Mouse (Mus musculus) macrophage (primary cell): ENCODE measurements around the gene Kcnk4. TPM values are rescaled to one million over a fixed set of nuclear protein-coding genes. Genes with fewer than 3 reads are reported as not detected.
"Not testable (repeated sequence)": the region's sequence is repeated elsewhere in the genome, so short reads cannot be mapped to it uniquely, and the experiment has no call there.

ENCODE experiments used
- H3K27ac ChIP-seq: fragments of 350-480 bp; formaldehyde crosslinking; 2 replicates; pipeline ENCODE4 v1.9.0; 2021
- H3K36me3 ChIP-seq: fragments of 350-480 bp; formaldehyde crosslinking; 2 replicates; pipeline ENCODE4 v1.9.0; 2021; ENCODE audit errors: inconsistent target
- H3K4me3 ChIP-seq: fragments of 350-480 bp; formaldehyde crosslinking; 2 replicates; pipeline ENCODE4 v1.9.0; 2021; ENCODE audit errors: inconsistent target
- H3K79me2 ChIP-seq: fragments of 350-480 bp; formaldehyde crosslinking; 2 replicates; pipeline ENCODE4 v1.9.0; 2021; ENCODE audit errors: inconsistent target
- WGBS: methylation state at CpG from one replicate; pipeline ENCODE4 v1.1.7; 2026; ENCODE audit warnings: inconsistent platforms; ENCODE audit not compliant: missing documents; 5-methylcytosine and 5-hydroxymethylcytosine counted together
- polyA plus RNA-seq: library from polyadenylated mRNA; stranded (reverse); fragments of 250-400 nt; gene quantifications from 3 replicates; pipeline ENCODE4 v1.2.4, GENCODE M21; 2018; ENCODE audit warnings: inconsistent platforms

The Kcnk4 gene
- polyA plus RNA-seq, 1 experiment from 2014 or later = not detected

- peak overlapping the region; percentile 98 for H3K27ac ChIP-seq
- peaks cover 49% of the 10 kb centered on the region for H3K79me2 ChIP-seq
- WGBS = 48% methylated on average over 7 of the region's 7 CpGs
- peak overlapping the region; percentile 95 for H3K4me3 ChIP-seq
- H3K36me3 ChIP-seq = peaks cover 26% of the 10 kb centered on the region
Observed at GRCm38 (mm10) chr19:6907811-6908540, 26.3 kb downstream of the Kcnk4 start.

GRCm38 (mm10) chr19:6907094-6907493, 27.2 kb downstream of the Kcnk4 start:
- Histone ChIP-seq H3K27ac (peak overlapping the region; percentile 98; the same call in 1 of the 2 replicates), H3K36me3 (peaks cover 18% of the 10 kb centered on the region)

GRCm38 (mm10) chr19:6906199-6906598, 28.1 kb downstream of the Kcnk4 start:
- 81% methylated on average over 3 of the region's 3 CpGs for WGBS
- Histone ChIP-seq H3K27ac (no peak overlapping the region), H3K4me3 (no peak overlapping the region), H3K79me2 (peaks cover 32% of the 10 kb centered on the region), H3K36me3 (peaks cover 15% of the 10 kb centered on the region)

More at GRCm38 (mm10) chr19:6907094-6907493, 27.2 kb downstream of the Kcnk4 start:
- no peak overlapping the region for H3K4me3 ChIP-seq
- WGBS = 92% methylated on average over 6 of the region's 8 CpGs
- H3K79me2 ChIP-seq = peaks cover 41% of the 10 kb centered on the region

GRCm38 (mm10) chr19:6905498-6906159, 28.7 kb downstream of the Kcnk4 start:
- H3K79me2 ChIP-seq = peaks cover 28% of the 10 kb centered on the region
- peaks cover 13% of the 10 kb centered on the region for H3K36me3 ChIP-seq
- no peak overlapping the region for H3K4me3 ChIP-seq
- H3K27ac ChIP-seq = no peak overlapping the region
- 90% methylated on average over 7 of the region's 11 CpGs for WGBS

GRCm38 (mm10) chr19:6904846-6905245, 29.5 kb downstream of the Kcnk4 start:
- Histone ChIP-seq H3K4me3 (no peak overlapping the region), H3K27ac (no peak overlapping the region), H3K79me2 (peaks cover 28% of the 10 kb centered on the region), H3K36me3 (peaks cover 13% of the 10 kb centered on the region)
- WGBS = 69% methylated on average over 2 of the region's 2 CpGs

- Histone ChIP-seq H3K27ac (no peak overlapping the region), H3K4me3 (no peak overlapping the region), H3K79me2 (peaks cover 14% of the 10 kb centered on the region), H3K36me3 (peaks cover 13% of the 10 kb centered on the region)
- WGBS = 81% methylated on average over 1 of the region's 1 CpGs
Observed at GRCm38 (mm10) chr19:6903031-6903430, 31.3 kb downstream of the Kcnk4 start.

GRCm38 (mm10) chr19:6899641-6900040, 34.7 kb downstream of the Kcnk4 start:
- WGBS = 95% methylated on average over 4 of the region's 4 CpGs
- Histone ChIP-seq H3K79me2 (no peaks in the 10 kb centered on the region), H3K36me3 (no peaks in the 10 kb centered on the region), H3K27ac (no peak overlapping the region), H3K4me3 (no peak overlapping the region)

GRCm38 (mm10) chr19:6895608-6896305, 38.6 kb downstream of the Kcnk4 start:
- H3K36me3 ChIP-seq, H3K79me2 ChIP-seq, H3K27ac ChIP-seq, H3K4me3 ChIP-seq: not testable (repeated sequence)
- 62% methylated on average over 18 of the region's 18 CpGs for WGBS

- Histone ChIP-seq H3K36me3 (no peaks in the 10 kb centered on the region), H3K4me3 (no peak overlapping the region), H3K27ac (no peak overlapping the region), H3K79me2 (no peaks in the 10 kb centered on the region)
- WGBS = 94% methylated on average over 14 of the region's 14 CpGs
Observed at GRCm38 (mm10) chr19:6893731-6894451, 40.4 kb downstream of the Kcnk4 start.

GRCm38 (mm10) chr19:6892512-6892911, 41.8 kb downstream of the Kcnk4 start:
- no peaks in the 10 kb centered on the region for H3K79me2 ChIP-seq
- WGBS = 86% methylated on average over 4 of the region's 4 CpGs
- H3K36me3 ChIP-seq = no peaks in the 10 kb centered on the region
- no peak overlapping the region for H3K4me3 ChIP-seq
- no peak overlapping the region for H3K27ac ChIP-seq

DNA sequence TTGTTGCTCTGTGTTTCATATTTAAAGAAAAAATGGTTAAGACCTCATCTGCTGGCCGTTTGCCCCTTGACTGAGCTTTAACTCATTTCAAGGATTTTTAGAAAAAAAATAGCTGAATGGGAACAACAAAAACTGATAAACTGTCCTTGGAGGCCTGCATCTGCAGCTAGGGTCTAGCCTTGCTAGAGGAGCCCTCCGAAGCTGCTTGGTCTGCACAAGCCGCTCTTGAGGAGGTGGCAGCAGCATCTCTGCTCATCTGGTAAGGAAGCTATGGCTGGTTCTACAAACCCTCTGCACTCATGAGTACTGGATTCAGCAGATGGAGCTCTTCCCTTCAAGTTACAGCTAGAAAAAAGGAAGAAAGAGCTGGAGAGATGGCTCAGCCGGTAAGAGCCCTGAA, 56.4 kb downstream of the Kcnk4 start:
- H3K27ac ChIP-seq = no peak overlapping the region
- WGBS = 95% methylated on average over 4 of the region's 4 CpGs
- H3K79me2 ChIP-seq = no peaks in the 10 kb centered on the region
- H3K36me3 ChIP-seq = no peaks in the 10 kb centered on the region
- H3K4me3 ChIP-seq = no peak overlapping the region

GRCm38 (mm10) chr19:6876799-6877198, 57.5 kb downstream of the Kcnk4 start:
- no peaks in the 10 kb centered on the region for H3K36me3 ChIP-seq
- no peak overlapping the region for H3K4me3 ChIP-seq
- H3K27ac ChIP-seq = peak overlapping the region; percentile 60
- no peaks in the 10 kb centered on the region for H3K79me2 ChIP-seq

DNA sequence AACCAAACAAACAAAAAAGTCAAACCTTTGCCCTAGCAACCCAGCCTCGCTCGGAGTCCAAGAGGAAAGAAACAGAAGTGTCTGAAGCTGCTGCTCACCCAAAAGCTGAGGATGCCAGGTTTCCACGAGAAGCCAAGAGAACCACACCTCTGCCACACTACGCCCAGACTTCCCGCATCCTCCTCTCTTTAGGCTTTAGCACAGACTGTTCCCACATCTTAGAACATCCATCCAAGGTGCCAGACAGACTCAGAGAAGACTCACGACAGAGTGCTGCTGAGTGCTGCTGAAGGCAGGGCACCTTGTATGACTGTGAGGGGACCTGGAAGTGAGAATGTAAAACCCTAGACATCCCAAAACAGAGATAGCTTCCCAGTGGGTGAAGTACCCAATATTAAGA, 58.5 kb downstream of the Kcnk4 start:
- H3K4me3 ChIP-seq = no peak overlapping the region
- no peaks in the 10 kb centered on the region for H3K36me3 ChIP-seq
- H3K27ac ChIP-seq = no peak overlapping the region; the same call in 1 of the 2 replicates
- no peaks in the 10 kb centered on the region for H3K79me2 ChIP-seq
- WGBS = 98% methylated on average over 6 of the region's 6 CpGs

- H3K27ac ChIP-seq = no peak overlapping the region
- H3K4me3 ChIP-seq = no peak overlapping the region
- no peaks in the 10 kb centered on the region for H3K79me2 ChIP-seq
- H3K36me3 ChIP-seq = no peaks in the 10 kb centered on the region
- WGBS = 100% methylated on average over 1 of the region's 1 CpGs
Observed at GRCm38 (mm10) chr19:6874257-6874656, 60.1 kb downstream of the Kcnk4 start.
